Mouse (Mus musculus) retina, embryonic 14.5 days (tissue): ENCODE results near the gene Ccdc173.
"Not testable (repeated sequence)": the region's sequence is repeated elsewhere in the genome, so short reads cannot be mapped to it uniquely, and the experiment has no call there.

Experiments used
- DNase-seq: peaks from one replicate; pipeline ENCODE4 v3.0.0-alpha.2; 2015; ENCODE audit warnings: low spot score

The Ccdc173 gene

DNA sequence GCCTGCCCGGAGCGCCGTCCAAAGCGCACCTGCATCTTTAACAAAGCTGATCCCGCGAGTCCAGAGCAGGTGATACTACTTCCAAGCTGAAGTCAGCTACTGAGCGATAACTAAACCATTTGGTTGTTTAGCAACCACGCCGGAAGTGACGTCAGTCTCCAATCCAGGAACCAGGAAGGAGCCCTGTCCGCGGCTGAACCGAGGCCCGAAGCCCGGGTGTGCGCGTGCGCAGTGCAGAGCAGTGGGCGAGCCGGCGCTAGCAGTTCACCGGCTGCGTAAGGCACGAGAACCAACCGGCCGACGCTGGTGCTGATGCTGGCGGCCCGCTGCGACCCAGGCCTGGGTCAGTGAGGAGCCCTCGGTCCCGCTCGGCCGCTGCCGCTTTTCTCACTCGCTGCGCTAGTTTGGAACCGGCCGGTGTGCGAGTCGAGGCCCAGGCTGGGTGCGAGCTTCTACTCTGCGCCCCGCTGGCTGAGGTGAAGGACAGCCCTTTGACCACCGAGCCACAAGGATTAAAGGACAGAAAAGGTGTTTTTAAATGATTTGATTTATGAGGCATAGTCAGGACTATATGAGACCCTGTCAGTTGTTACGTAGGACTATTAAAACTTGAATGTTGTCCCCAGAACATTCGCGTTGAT lies at the start of gene Ccdc173, which contains the start of gene Phospho2:
Gene Ccdc173, minus strand, starts transcription at position 147 of the 641 bp plus-strand sequence.
Gene Phospho2, plus strand, starts transcription at position 195 of the 641 bp plus-strand sequence.
- peak; percentile 100 for DNase-seq

DNA sequence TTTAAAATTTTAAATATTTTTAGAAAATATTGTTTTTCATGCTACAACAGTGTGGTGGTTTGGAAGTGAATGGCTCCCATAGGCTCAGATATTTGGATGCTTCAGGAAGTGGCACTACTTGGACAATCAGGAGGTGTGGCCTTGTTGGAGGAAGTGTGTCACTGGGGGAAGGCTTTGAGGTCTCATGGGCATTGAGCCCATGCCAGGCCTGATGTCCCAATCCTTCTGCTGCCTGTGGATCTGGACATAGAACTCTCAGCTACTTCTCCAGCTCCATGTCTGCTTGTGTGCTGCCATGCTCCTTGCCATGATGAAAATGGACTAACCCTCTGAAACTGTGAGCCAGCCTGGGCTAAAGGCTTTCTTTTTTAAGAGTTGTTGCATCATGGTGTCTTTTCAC lies 49.3 kb upstream of the Ccdc173 start:
- no peak for DNase-seq

DNA sequence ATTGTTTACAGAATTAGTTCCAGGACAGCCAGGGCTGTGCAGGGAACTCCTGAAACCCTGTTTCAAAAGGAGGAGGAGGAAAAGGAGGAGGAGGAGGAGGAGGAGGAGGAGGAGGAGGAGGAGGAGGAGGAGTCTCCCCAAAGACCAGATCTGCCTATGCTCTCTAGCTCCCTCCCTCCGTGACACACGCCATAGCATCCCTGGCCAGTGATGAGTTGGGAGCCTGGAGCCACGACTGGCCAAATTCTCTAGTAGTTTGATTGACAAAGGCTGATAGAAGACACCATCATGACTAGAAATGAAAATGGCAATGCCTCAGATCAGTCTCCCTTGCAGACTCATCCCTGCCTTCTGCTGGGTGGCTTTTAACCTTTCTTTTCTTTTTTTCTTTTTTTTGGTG lies 48.6 kb upstream of the Ccdc173 start:
- DNase-seq = no peak

DNA sequence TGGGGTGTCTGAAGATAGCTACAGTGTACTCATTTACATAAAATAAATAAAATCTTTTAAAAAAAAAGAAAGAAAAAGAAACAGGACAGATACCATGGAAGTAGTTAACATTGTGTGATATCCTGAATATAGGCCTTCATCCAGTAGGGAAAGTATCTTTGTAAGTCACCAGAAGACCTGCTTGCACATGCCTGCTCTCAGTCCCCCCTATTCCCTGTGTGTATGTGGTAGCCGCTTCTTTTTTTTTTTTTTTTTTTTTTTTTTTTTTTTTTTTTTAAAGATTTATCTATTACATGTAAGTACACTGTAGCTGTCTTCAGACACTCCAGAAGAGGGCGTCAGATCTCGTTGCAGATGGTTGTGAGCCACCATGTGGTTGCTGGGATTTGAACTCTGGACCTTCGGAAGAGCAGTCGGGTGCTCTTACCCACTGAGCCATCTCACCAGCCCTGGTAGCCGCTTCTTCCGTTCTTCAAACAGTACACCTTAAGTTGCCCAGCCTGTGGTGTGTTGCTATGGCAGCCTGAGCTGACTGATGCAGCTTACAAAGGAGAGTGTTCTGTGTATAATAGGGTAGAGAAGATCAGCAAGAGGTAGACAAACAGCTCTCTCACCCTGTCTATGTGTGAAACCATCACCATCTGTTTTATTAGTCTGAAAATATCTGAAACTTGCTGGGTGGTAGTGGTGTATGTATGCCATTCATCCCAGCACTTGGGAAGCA lies 48.0 kb upstream of the Ccdc173 start:
- no peak for DNase-seq

GRCm38 (mm10) chr2:69830116-69830515 lies 40.7 kb upstream of the Ccdc173 start:
- DNase-seq = no peak

DNA sequence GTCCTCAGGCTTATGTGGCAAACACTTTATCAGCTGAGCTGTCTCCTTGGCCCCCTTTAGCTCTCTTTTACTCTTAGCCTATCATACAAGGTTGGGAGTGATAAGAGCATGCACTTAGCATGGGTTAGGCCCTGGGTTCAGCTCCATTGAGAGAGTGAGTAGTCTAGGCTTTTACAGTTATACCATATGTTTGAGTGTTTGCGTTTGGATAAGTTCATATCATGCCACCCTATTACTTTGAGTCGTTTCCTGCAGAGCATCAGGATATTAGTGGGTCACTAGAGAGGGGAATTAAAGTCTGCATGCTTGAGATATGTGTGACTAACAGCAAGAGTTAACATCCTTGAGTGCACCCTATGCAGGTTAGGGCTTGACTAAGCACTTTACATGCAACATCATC lies 40.3 kb upstream of the Ccdc173 start:
- DNase-seq = no peak

DNA sequence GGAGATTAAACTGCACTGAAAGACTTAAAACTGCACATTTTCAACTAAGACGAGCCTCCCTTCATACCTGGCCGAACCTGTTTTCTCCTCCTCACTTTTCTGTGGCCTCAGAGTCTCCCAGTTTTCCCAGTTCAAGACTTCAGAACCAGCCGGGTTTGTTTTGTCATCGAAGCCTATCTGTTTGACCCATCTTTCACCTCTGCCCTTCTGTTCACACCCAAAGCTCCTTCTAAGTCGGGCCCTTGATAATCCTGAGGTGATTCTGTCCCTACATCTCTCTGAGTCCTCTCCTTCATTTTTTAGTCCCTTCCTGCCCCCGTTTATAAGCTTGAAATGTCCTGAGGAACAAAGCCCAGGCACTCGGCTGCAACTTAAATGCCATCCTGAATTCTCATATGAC lies 38.7 kb upstream of the Ccdc173 start:
- DNase-seq = no peak

GRCm38 (mm10) chr2:69826380-69826779 lies 37.0 kb upstream of the Ccdc173 start:
- DNase-seq = no peak

GRCm38 (mm10) chr2:69825898-69826297 lies 36.5 kb upstream of the Ccdc173 start:
- DNase-seq = no peak

- peak; percentile 75 for DNase-seq
Observed at GRCm38 (mm10) chr2:69823129-69823677, 33.8 kb upstream of the Ccdc173 start.

- peak; percentile 68 for DNase-seq
Observed at GRCm38 (mm10) chr2:69822361-69823128, 33.2 kb upstream of the Ccdc173 start.

- peak; percentile 28 for DNase-seq
Observed at GRCm38 (mm10) chr2:69821711-69822110, 32.3 kb upstream of the Ccdc173 start, which contains the start of gene Klhl23. TSS of gene Klhl23 (plus strand) at chr2:69821944.

GRCm38 (mm10) chr2:69820201-69820600 lies 30.8 kb upstream of the Ccdc173 start:
- DNase-seq = no peak

GRCm38 (mm10) chr2:69818350-69819085 lies 29.1 kb upstream of the Ccdc173 start:
- DNase-seq = no peak

DNA sequence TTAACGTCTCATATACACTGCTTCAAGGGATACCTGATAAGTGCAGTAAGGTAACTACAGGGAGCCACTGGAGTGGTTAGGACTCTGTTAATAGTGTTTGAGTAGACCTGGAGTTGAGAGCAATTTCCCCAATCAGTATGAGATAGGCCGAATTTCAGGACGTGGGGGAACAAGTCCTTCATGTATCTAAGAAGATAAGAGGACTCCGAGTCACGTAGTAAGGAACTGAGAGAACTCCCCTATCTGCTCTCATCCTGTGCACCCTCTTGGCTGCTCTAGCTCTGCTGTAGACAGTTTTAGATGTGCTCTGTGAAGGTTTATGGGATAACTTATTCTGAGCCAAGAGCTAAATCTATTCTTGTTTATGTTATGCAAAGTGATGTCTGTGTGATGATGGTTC lies 27.2 kb upstream of the Ccdc173 start:
- DNase-seq = no peak

DNA sequence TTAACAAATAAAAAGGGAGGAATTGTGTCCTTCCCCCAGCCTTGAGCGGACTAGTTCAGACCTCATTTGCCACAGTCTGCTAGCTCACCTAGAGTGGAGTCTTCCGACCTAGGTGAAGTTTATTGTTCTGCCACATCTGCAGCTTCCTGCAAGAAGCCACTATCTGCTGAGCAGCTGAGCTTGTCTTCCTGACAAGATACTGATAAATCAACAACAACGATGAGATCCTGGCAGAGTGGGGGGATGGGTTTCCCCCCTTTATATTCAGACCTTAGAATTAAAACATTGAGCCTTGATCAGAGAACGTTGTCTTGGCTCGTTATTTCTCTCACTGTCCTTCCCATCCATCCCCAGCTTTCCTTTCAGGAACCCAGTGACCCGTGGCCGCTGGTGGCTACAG lies 22.0 kb upstream of the Ccdc173 start:
- not testable (repeated sequence) for DNase-seq

DNA sequence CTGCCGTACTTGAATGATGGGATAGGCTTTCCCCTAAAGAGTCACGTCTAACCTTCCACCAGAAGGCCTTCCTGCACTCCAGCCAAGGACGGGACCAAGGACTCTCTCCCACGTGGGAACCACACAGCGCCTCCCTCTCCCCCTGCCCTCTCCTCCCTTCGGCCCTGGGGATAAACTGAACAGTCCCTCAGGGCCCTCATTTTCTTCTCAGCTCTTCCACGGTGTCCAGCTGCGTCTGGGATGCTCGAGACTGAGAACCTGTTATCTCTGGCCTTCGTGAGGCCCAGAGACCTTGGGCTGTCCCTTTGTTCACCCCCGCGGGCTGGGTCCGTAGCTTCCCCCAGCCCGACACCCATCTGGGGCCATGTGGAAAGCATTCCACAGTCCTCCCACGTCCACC lies 20.8 kb upstream of the Ccdc173 start:
- no peak for DNase-seq

DNA sequence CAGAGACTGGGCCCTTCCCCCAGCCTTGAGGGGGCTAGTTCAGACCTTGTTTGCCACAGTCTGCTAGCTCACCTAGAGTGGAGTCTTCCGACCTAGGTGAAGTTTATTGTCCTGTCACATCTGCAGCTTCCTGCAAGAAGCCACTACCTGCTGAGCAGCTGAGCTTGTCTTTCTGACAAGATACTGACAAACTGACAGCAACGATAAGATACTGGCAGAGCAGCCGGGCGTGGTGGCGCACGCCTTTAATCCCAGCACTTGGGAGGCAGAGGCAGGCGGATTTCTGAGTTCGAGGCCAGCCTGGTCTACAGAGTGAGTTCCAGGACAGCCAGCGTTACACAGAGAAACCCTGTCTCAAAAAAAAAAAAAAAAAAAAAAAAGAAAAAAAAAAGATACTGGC lies 15.3 kb upstream of the Ccdc173 start:
- not testable (repeated sequence) for DNase-seq

DNA sequence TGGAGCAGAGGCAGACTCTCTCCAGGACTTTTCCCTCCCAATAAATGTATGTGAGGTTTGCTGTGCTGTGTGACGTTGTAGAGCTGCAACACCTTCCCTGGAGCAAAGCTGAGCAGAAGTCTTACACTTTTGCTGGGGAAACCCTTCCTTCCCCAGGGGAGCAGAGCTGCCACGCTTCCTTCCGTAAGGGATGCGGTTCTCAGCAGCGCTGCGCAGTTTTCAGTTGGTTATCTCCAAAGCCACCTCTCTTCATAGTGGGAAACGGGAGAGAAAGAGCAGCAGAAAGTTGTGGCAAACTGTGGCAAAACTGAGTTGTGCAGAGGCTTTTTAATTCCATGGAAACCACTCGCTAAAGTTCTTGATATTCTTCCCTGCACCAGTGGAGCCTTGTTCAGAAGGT lies 14.4 kb upstream of the Ccdc173 start:
- no peak for DNase-seq

- peak; percentile 25 for DNase-seq
Observed at GRCm38 (mm10) chr2:69802911-69803312, 13.5 kb upstream of the Ccdc173 start.

- DNase-seq = no peak
Observed at GRCm38 (mm10) chr2:69790722-69791121, 1.3 kb upstream of the Ccdc173 start.

GRCm38 (mm10) chr2:69790285-69790684 lies 910 bp upstream of the Ccdc173 start:
- DNase-seq = peak; percentile 89
